Mouse (Mus musculus) thymus, postnatal 25 days (tissue): Measurements from ENCODE around the gene Ckap2.
"Not testable (repeated sequence)": the region's sequence is repeated elsewhere in the genome, so short reads cannot be mapped to it uniquely, and the experiment has no call there.

ENCODE experiments used
- DNase-seq: peaks from one replicate; pipeline ENCODE4 v3.0.0; 2022

Ckap2 gene

DNA sequence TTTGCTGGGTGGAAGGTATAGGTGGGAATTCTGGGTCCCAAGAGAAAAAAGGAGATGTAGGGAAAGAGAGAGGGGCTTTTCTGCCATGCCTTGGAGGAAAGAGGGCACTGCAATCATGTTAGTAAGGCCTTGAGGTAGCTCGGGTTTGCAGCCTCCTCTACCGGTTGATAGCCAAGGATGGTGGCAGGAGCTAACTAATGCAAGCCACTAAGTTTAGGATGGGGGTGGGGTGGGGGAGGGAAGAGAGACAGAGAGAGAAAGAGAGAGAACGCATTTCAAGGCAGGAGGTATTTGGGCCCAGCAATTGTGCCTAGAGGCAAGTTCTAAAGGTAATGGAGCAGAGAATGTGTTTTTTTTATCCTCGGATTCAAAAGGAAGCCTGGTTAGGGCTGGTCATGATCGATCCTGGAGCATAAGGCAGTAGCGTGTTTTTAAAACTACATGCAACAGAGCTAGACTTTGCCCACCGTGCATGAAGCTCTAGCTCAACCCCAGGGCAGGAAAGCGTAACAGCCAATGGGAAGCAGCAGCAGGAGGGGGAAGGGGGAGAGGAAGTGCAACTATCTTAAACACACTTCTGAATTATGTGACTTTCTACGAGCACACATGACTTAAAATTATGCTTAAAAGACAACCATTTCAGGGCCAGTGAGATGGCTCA is 37.8 kb downstream of the Ckap2 start:
- peak; percentile 10 for DNase-seq

DNA sequence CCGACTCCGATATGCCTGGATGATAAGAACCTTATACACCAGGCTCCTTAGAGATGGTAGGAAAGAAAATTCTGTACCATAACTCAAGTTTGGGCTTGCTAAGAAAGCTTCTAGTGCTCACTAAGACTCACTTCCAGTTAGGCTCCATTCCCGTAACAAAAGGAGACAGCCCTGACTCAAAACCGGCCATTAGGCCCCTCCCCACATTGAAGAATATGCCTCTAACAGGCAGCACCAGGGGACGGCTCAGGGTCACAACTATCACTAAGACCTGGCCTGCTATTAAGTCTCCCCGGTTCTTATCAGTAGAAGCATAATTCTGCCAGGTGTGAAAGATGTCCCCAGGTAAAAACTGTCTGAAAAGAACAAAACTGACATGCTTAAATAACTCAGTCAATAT is 39.8 kb downstream of the Ckap2 start:
- DNase-seq, result no peak

DNA sequence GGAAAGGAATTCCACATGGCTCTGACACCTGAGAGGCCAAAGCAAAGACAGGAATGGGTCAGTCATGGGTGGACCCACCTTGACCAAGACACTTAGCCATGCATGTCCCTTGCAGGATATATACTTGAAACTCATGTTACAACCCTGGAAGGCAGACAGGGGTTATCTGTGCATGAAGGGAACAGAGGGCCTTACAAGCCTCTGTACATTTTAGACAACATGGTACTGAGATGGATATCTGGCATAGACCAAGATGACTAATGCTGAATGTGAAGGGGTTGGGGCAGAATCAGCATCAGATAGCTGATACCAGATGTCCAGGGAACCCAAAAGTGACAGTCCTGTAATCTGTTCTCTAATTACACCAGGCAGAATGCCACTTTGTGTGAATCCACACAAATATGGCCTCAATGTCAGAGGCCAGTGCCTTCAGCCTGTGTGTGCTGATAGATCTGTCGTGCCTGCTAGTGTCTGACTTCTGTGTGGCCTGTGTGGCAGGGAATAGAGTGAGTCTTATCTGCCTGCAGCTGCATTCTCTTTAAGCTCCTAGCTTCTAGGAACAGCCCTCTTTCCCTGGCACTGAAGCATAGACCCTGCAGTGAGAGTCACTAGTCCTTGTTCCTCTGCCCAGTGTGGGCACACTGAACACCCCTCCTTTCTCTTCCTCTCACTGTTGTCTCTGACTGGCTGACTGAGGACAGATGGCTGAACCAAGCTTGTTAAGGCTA is 41.7 kb downstream of the Ckap2 start:
- no peak for DNase-seq

- DNase-seq, result no peak
These were observed 43.0 kb downstream of the Ckap2 start for GRCm38 (mm10) chr8:22142592-22142991.

- no peak for DNase-seq
These were observed 43.7 kb downstream of the Ckap2 start for GRCm38 (mm10) chr8:22141836-22142385.

GRCm38 (mm10) chr8:22136462-22136861 is 49.2 kb downstream of the Ckap2 start:
- not testable (repeated sequence) for DNase-seq

GRCm38 (mm10) chr8:22134750-22135135 is 50.9 kb downstream of the Ckap2 start:
- no peak for DNase-seq

DNA sequence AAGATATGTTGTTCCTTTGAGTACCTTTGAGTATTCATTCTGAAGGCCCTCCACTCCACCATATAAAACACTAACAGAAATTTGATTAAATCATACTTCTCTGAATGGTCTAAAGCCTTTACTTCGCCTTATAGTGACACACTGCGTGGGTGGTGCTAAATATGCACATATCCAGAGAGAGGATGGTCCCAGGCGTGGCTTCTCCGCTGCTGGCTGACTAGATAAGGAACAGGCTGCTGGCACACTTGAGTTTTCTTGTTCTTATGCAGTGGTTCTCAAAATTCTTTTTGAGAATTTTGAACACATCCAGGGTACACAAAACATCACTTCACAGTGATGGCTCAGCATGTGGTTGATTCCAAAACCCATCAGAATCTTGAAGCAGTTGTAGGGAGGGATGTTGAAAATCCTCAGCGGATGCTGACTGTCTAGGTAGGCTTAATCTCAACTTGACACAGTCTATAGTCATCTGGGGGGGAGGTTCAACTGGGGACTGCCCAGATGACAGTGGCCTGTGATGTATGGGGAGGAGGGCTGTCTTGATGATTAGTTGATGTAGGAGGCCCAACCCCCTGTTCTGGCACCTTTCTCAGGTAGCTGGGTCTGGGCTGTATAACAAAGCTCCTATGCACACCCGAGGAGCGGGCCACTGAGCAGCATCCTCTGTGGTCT is 51.4 kb downstream of the Ckap2 start:
- no peak for DNase-seq

- no peak for DNase-seq
These were observed 53.6 kb downstream of the Ckap2 start for GRCm38 (mm10) chr8:22132062-22132461.

DNA sequence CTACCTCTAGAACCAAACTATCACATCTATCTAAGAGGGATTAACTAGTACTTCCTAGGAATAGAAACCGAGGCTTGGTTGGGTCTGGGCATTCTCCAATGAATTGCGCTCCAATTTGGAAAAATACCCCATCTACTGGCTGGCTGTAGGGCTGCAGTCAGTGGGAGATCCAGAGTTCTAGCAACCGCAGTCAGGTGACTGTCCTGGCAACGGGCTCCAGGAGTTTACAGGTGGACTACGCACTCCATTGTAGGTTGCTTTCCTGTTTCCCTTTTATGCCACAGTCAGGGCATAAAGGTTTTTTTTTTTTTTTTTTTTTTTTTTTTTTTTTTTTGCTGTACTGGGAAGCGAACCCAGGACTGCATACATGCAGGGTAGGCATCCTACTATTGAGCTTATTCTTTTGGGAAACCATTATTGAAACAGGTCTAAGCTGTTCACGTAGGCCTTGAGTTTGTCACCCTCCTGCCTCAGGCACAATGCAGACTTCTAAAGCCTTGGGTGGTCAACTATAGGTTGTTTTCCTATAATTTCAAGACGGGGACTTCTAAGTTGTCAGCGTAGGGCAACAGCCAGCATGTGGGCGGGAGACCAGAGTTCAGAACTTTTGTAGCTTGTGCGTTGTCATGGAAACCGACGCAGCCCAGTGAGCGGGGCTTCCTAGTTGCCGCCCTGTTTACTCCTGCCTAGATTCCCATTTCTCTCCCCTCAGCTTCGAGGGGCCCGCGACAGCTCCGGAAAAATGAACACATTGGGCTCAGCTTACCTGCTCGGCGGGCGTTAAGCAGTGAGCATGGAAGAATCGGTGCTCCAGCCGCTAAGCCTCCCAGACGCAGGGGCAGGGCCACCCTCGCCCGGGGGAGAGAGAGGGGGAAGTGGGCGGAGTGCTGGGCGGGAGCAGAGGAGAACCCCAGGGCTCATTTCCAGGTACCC is 61.1 kb downstream of the Ckap2 start, which contains the start of gene Nek5:
TSS of gene Nek5 (minus strand) at position 834 of the 933 bp plus-strand sequence.
- DNase-seq, result peak; percentile 42
